Mouse (Mus musculus): ENCODE data around the gene Iqschfp.

The Iqschfp gene

DNA sequence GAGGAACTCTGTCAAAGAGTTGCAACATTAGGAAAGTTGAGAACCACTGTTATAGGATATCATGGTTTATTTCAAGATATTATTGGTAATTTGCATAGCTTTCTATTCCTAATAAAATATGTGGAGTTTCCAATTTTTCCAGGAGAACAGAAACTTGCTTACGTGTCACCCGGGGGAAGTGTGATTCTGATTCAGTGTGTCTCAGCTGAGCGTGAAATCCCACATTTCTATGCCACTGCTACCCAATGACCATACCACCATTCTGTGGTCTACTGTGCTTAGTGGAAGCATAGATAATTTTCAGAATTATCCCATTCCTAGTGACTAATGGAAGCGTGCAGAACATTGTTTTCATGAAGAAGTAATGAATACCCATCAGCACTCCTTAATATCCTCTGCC, 704.9 kb downstream of the Iqschfp start:
- DNase-seq (ENCODE audit: inconsistent ontology term) = no peak

DNA sequence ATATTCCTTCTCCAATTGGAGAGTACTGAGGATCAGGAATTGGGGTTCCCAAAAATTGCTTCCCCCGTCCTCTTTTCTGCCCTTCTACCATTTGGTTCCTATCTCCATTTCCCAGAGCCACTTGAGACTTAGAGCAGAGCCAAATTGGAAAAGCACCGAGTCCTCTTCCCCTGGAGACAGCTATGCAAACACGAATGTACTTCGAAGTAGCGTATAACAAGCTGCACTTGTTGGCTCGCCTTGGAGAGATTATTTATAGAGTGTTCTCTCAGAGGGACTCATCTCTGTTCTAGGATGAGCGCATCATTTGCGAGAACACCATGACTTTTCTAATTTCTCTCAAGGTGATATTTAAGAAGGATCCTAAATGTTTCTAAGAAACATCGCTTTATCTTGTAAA, 710.9 kb downstream of the Iqschfp start:
- DNase-seq (ENCODE audit: inconsistent ontology term) = no peak

DNA sequence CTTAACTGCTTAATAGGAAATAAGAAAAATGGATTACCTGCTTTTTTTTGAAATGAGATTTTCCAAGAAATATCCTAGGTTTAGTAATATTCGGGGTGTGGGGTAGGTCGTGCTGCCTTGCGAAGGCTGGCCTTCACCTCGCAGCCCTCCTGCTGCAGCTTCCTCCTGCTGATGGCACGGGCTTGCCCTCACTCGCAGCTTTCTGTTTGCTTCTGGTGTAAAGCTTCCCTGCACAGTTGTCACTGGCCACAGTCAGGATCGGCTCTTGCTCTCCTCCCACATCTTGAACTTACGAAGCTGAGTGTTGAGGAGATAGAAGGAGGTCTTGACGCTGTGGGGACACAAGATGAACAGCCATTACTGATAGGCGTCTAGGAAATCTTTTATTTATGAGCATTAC, 712.4 kb downstream of the Iqschfp start:
- DNase-seq (ENCODE audit: inconsistent ontology term) = no peak

DNA sequence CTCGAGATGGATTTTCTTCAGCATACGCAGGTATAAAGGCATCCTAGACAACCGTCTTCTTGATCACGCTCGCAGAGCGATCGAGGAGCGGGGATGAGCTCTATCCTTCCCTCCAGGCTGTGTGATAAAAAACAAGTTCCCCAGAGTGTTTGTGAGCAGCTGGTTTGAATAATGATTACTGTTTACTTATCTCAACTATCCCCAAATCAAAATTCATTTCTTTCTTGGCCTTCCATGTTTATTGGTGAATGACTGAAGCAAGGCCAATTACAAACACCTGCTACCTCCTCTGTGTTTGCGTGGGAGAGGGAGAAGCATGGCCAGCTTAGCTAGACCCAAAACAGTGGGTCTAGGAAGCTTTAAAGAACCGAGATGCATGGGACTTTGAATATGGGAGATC, 712.9 kb downstream of the Iqschfp start:
- no peak for DNase-seq (ENCODE audit: inconsistent ontology term)

DNA sequence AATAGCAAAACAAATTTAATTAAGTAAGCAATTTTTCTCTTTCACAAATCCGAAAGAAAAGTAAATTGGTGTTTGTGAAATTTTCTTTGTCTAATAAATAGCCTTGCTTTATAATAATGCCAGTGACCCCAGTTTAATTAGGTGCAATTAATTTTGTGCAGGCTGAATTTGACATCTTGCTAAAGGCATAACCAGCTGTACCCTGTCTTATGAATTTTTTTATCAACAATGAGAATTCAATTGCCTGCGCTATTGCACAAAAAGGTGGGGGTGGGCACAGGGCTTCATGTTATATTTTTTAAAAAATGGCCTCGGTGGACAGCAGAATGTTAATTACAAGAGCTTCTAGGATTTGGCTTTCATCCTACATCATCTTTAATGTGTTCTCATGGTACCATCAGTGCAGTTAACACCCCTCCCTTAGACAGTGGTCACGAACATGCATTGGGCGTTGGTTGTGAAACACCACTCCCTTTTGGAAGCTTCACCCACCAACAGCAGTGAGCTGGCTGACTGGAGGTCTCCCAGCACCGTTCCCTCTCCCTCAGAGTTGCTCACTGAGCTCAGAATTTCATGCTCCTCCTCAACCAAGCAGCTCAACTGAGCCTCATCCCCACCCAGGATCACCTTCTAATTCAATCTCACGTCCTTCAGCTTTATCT, 714.0 kb downstream of the Iqschfp start:
- DNase-seq (ENCODE audit: inconsistent ontology term) = peak; percentile 33

DNA sequence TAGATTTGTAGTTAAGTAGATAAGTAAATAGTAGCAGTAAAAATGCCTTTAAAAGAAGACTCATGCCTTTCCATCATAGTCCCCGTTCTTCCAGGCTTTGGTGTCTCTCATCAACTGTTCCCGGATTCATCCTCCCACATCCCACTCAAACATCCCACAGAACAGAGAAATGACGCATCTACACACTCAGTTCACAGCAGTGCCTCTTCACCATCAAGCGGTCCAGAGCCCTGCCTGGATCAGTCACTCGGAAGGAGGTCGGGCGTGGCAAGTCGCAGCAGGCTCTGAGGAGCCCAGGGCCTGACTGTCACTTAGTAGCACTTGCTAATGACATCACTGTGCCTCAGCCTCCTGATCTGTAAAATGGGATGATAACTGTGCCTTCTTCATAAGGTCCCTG, 714.7 kb downstream of the Iqschfp start:
- no peak for DNase-seq (ENCODE audit: inconsistent ontology term)

DNA sequence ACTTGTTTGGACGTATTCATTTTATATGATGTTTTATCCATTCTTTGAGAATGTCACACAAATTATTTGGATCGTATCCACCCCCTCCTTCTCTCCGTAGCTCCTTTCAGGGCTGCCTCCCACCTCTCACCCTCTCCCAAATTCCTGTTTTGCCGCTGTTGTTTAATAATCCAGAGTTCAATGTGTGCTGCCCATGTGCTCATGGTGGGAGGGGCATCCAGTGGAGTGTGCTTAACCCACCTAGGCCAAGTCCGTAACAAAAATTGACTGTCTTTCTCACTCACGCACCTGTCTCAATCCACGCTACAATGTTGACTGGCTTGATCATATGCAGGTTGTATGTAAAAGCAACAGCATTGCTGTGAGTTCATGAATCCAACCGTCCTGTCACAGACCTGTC, 715.3 kb downstream of the Iqschfp start:
- DNase-seq (ENCODE audit: inconsistent ontology term) = no peak

DNA sequence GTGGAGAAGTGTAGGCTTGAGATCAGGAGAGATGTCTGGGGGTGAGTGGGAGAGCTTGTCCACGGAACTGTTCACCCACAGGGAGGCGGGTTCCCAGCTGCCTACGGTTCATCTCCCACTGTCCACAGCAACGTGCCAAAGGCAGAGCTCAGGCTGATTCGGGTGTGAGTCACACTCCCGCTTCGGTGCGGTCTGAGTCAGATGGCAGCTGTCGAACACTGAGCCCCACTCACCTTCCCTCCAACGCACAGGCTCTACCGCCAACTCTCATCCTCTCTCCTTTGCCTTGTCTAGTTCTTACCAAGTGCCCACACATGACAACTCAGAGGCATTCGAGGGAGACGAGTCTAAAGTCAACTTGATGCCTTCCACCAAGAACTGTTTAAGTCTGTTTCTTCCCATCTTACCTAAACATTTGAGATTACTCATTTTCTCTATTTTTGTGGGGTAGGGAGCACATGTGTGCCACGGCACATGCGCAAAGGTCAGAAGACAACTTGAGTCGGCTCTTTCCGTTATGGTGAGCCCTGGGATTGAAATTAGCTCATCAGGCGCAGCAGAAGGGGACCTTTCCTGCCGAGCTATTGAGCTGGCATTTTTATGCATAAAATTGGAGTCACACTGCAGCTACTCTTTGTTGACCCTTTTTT, 716.9 kb downstream of the Iqschfp start:
- peak; percentile 84 for DNase-seq (ENCODE audit: inconsistent ontology term)

DNA sequence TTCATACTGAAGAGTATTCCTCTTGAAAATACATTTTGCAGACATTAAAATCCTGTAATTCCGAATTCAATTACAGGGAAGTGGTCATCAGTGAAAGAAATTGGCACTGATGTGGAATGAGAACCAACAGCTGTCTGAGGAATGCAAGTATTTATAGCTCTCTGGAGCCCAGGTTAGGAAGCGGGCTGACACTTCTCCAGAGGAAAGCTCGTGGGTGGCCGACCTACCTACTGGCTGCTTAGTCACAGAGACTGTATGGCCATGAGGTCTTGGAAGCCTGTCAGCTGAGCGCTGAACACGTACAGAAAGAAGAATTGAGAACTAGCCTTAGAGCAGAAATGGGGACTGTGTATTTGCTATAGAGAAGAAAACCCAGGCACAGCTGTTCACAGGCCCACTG, 718.0 kb downstream of the Iqschfp start:
- peak; percentile 42 for DNase-seq (ENCODE audit: inconsistent ontology term)

DNA sequence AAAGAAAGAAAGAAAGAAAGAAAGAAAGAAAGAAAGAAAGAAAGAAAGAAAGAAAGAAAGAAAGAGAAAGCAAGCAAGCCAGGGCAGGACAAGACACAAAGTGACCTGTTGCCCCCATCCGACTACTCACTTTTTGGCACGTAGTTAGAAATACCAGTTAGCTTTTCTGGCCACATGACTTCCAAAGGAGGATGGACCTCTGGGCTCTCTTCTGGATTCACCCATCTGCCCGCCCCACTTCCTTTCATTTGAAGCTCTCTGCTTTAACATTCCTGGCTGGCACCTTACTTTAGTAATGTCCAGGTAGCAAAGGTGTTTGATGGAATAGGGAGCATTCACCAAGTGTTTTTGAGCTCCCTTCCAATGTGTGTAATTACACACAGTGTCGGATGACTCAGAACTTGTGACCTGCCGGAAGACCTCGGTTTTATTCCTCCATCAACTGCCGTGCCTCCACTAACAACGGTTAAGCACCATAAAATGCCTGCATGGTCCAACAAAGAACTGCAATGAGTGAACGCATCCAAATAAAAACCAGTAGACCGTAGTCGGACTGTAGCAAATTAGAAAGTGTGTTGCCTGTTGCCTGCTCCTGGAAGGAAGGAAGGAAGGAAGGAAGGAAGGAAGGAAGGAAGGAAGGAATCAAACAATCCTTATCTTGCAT, 718.7 kb downstream of the Iqschfp start:
- no peak for DNase-seq (ENCODE audit: inconsistent ontology term)

DNA sequence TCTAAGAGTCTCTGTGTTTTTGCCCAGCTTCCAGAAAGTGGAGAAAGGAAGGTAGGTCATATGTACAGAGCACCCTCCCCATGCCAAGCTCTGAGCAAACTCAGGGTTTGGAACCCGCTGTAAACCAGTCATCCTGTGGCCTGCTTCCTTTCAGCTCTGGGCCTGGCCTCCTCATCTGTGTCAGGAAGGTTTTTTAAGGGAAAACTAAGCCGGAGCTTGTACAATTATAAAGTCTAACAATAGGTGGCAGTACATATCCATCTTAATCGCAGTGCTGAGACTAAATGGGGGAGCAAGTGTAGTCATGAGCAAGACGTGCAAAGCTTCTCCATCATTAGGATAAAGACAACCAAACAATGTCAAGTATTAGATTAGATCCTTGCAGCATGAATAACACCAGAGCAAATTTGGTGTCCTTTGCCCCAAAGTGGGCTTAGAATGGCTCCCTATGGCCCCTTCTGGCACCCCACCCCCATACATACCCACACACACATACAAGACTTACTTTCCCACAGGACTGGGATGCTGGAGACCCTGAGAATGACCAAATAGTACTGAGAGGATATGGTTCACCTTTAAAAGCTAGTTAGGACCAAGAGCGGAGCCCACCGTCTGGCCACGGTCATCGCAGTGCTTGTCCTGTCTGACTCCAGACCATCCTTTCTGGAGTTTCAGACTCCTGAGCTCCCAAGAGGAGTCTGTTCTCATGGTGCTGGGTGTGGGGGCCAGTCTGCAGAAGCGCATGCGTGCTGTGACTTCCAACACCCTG, 723.2 kb downstream of the Iqschfp start:
- peak; percentile 37 for DNase-seq (ENCODE audit: inconsistent ontology term)

DNA sequence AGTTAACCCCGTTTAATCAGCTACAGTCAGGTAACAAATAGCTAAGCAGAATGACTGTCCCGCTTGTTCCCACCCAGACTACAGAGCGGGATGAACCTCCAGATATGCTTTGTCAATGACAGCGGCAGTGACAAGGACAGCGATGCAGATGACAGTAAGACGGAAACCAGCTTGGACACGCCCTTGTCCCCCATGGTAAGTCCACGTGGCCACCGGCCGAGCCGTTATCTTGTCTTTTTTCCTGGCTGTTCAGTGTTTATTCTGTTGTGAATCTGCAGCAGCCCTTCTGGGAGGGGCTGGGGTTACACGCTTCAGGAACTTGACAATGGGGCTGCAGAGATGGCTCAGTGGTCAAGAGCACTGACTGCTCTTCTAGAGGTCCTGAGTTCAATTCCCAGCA, 724.3 kb downstream of the Iqschfp start:
- DNase-seq (ENCODE audit: inconsistent ontology term) = no peak

DNA sequence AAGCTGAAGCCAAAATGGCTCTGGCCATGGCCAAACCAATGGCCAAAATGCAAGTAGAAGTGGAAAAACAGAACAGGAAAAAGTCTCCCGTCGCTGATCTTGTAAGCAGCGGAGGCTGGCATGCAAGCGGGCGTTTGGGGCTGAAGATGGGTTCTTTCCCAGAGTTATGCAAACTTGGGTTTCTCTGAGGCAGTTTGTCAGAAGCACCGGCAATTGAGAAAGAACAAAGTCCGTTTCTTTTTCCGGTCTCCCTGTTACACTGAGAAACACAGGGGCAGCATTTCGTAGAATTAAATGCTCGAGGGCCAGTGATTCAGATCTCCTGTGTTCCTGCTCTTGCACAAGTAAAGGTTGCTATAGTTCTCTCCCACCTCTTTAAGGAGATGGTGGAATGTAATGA, 725.7 kb downstream of the Iqschfp start:
- DNase-seq (ENCODE audit: inconsistent ontology term) = no peak

DNA sequence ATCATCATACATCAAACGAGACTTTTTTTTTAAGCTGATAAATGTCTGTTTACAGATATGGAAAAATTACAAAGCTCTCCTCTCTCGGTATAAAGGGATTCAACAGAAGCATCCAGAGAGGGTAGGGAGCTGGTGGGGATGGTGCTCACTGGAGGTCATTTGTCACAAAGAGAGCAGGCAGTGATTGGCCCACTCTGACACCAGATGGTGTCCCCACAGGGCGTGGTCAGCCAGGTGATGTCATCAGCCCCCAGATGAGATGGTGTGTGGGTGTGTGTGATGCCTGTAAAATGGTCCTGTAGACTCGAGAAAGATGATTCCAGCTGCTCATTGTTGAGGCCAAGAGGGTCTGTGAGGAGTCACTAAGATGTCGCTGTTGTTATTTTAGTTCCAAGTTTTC, 727.1 kb downstream of the Iqschfp start:
- no peak for DNase-seq (ENCODE audit: inconsistent ontology term)

DNA sequence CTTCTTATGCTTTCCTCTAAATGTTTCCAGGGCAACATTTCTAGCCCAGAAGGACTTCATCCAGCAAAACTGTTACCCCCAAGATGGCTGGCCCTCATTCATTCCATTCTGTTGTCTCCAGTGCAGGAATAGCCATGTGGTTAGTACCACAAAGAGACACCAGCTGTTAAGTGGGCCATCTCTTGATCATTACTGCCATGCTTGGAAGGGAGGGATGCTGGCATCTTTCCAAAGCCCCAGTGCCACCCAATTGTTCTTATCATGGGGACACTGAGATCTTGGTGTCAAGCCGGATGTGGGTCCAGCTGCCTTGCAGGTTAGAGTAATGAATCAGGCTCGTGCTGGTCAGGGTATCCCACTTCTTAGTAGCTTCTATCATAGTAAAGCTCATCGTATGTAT, 729.9 kb downstream of the Iqschfp start:
- DNase-seq (ENCODE audit: inconsistent ontology term) = no peak

DNA sequence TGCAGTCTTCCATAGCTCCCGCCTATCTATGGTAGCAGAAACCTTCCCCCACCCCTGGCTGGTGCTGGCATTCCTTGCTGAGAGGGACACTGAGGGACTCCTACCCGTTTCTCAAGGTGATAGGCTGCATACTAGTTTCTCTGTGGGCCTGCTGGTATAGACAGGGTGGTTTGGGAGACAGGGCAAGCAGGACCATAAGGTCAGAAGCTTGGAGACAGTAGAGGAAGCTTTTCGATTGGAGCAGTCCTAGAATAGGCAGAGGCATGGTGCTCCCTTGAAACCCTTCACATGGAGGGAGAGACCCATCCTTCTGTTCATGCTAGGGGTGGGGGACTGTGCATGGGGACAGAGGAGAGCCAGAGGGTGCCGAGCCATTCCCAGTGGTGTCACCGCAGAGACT, 731.0 kb downstream of the Iqschfp start:
- DNase-seq (ENCODE audit: inconsistent ontology term) = no peak

DNA sequence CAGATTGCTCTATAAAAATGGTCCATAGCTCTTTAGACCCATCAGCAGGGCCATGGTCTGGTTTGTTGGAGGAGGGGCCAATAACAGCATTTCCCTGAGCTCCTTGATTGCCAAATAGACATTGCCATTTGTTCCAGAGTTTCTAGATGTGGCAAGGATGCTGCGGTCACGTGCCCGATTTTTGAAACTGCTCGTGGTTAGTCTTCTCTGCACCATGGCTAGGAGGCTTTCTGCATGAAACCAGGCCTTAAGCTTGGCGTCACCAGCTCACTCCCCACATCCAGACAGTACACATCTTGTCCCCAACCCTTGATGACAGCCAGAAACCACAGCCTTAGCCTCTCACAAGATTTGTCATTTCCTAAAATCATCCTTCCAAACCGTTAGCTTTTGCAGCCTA, 732.4 kb downstream of the Iqschfp start:
- no peak for DNase-seq (ENCODE audit: inconsistent ontology term)

DNA sequence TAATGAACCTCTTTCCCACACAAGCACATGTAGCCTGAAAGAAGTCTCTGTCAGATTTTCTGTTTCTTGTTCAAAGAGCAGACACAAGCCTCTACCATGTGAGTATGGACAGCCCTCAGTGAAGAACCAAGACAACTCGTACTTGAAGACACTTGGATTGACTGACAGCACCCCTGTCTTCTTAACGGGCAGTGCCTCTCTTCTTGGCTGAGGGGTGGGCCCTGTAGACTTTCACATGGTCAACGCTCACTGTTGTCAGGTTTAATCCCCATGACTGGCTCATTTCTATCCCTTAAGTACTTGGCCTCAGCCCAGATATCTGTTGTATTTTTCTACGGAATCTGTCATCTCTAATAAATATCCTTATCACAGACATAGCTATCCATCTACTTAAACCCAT, 738.2 kb downstream of the Iqschfp start:
- no peak for DNase-seq (ENCODE audit: inconsistent ontology term)

DNA sequence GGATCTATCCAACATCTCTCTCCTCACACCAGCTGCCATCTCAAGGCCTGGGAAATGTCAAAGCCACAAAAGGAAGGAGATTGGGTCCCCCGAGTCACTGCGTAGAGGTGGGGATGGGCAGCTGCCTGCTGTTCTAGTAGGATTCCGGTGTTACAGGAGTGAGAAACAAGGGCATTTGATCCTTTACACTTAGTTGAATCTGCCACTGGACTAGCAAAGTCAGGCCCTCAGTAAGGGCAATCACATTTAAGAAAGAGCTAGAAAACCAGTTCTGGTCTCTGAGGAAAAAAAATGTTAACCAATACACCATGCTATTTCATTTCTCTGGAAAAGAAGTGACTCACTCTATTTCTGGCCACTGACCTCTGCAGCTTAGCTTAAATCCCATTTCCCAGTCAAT, 738.8 kb downstream of the Iqschfp start:
- DNase-seq (ENCODE audit: inconsistent ontology term) = no peak

DNA sequence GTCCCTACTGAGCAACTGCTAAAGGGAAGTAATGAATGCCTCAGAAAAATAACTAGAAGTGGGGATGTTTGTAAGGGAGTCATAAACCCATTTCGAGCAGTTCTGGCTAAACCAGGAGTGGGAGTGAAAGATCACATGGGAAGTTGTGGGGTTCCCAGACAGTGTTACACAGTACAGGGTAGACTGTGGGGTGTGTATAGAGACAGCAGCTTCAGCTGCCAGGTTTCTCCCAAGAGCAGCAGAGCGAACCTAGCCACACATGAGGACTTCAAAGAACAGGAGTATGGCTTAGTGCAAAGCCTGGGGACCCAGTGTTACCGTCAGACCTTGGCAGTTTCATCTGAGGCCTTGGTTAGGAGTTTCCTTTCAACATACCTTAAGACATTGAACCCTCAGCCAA, 740.7 kb downstream of the Iqschfp start:
- DNase-seq (ENCODE audit: inconsistent ontology term) = no peak

DNA sequence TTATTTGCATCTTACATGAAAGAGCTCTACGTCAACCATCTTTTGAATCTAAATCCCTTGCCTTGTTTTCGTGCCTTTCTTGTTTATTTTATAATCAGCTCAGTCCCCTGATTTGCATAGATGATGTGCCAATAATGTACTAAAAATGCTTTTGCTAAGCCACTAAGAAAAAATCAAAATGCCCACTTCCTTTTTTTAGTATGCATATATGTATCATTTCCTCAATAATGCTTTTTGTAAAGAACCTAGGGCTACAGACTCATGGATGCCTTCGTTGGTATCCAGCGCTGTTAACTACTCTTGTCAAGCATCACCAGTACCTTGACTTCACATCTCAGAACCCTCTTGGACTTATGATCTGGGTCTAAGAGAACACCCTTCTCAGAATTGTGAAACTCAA, 741.5 kb downstream of the Iqschfp start:
- DNase-seq (ENCODE audit: inconsistent ontology term) = no peak

DNA sequence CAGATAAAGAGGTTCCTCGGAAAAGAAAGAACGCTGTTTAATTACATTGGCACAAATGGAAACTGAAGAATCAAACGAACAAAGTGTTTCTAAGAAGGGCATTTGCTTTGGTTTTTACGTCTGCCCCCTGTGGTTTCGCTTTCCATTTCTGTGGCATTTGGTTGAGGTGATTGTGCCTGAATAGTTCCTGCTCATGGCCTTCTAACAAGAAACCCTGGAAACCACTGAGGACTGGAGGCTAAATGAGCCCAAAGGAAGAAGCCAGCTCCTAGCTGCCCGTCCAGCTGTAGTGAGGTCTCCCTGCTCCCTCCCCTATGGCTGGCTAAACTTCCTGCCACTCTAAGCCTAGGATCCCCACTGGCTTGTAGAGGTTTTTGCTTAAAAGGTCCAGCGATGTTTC, 745.9 kb downstream of the Iqschfp start:
- DNase-seq (ENCODE audit: inconsistent ontology term) = no peak

DNA sequence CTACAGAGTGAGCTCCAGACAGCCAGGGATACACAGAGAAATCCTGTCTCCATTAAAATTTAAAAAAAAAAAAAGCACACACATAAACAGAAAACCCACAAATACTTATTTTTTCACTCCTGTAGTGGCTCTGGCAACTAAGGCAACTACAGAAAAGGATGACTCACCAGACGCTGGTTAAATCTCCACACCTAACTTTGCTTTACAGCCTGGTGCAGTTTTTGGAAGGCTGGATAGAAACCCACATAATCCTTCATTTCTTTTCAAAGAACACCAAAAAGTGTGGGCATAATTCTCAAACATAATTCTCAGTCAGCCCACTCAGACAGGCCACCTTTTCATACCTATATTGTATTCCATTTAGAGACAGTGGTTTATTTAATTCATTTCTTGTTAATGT, 746.7 kb downstream of the Iqschfp start:
- no peak for DNase-seq (ENCODE audit: inconsistent ontology term)

Data from Muller cell, postnatal 12 days (primary cell).